ENCODE assay signal across 15 mouse cellular contexts in genomic region chr12:45030681-45031080, GRCm38 (mm10). TPM values are rescaled to one million over a fixed set of nuclear protein-coding genes. Genes with fewer than 3 reads are reported as not detected.
"Had no signal": no experiment of that assay in that cellular context is flagged by ENCODE, and none has a peak within 500 bp of the region (broad histone marks: within the 10 kb centered on the region; RNA-seq: fewer than 3 reads in every experiment).

No protein-coding gene starts in this region.

- H3K27ac ChIP-seq: kidney, embryonic 15.5 days; left cerebral cortex, adult 2 months; limb, embryonic 12.5 days; liver, embryonic 13.5 days; lung, embryonic 15.5 days; midbrain, embryonic 12.5 days had no signal

- H3K4me3 ChIP-seq: kidney, embryonic 15.5 days; left cerebral cortex, adult 2 months; limb, embryonic 12.5 days; liver, embryonic 13.5 days; lung, embryonic 15.5 days; midbrain, embryonic 12.5 days had no signal

- DNase-seq: kidney, adult 2 months; kidney, postnatal 14 days; liver; liver, embryonic 13.5 days; liver, postnatal 0 days; right cerebral cortex, postnatal 25 days; spleen, adult 18-20 months; thymus, adult 18-20 months; thymus, postnatal 14 days had no signal

RNA-seq across cellular contexts. Expression of gene Stxbp6, which starts 43.8 kb away (rescaled TPM):
- total RNA-seq: megakaryocyte-erythroid progenitor cell, adult 5-6 weeks had no signal
